In the genomic region with DNA sequence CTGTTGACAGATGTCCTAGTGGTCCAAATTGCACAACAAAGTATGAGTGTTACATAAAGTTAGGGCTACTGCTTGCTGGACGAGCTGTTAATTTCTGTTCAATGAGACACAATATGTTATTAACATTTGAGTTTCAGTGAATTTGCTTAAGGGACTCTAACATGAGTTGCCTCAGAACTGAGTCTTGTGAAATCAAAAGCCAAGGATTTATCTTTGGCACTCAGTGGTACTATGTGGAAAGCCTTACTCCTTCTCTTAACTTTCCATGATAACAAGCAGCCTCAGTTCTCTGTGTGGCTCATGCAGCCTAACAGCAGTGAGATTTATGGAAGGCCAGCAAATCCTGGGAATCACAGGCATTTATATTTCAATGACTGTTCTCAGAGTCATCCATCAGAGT, we compare ENCODE assay signal across 23 mouse cellular contexts.
"Had no signal": no experiment of that assay in that cellular context is flagged by ENCODE, and none has a peak within 500 bp of the region (broad histone marks: within the 10 kb centered on the region; RNA-seq: fewer than 3 reads in every experiment).

No protein-coding gene starts in this region.

- H3K27ac ChIP-seq: heart, adult 2 months; hindbrain, embryonic 10.5 days; hindbrain, embryonic 12.5 days; hindbrain, embryonic 14.5 days; intestine, embryonic 15.5 days; layer of hippocampus, adult 2 months; limb, embryonic 13.5 days; limb, embryonic 15.5 days; liver, embryonic 12.5 days had no signal

- ATAC-seq: hindbrain, embryonic 16.5 days; inflammation-experienced regulatory T-cells, adult 6 months; intestine, embryonic 15.5 days; intestine, postnatal 0 days; liver, embryonic 12.5 days had no signal

- DNase-seq: gastrocnemius, postnatal 14 days; gastrocnemius, postnatal 36 days; heart, adult 2 months; heart, postnatal 10 days; heart, postnatal 4 days; kidney, adult 18-20 months; kidney, adult 8-10 months; kidney, postnatal 10 days; kidney, postnatal 25 days; kidney, postnatal 4 days; left cerebral cortex, postnatal 4 days had no signal

- H3K9ac ChIP-seq: heart, embryonic 12.5 days; hindbrain, embryonic 12.5 days; hindbrain, embryonic 14.5 days; intestine, embryonic 15.5 days; limb, embryonic 13.5 days; limb, embryonic 15.5 days; liver, embryonic 12.5 days had no signal

- H3K27me3 ChIP-seq: heart, embryonic 12.5 days; hindbrain, embryonic 12.5 days; intestine, embryonic 15.5 days; limb, embryonic 13.5 days; limb, embryonic 15.5 days; liver, embryonic 12.5 days had no signal

- H3K9me3 ChIP-seq: heart, embryonic 12.5 days; hindbrain, embryonic 10.5 days; hindbrain, embryonic 12.5 days; intestine, embryonic 15.5 days; limb, embryonic 13.5 days; limb, embryonic 15.5 days; liver, embryonic 12.5 days had no signal

- H3K4me3 ChIP-seq: heart, adult 2 months; heart, embryonic 12.5 days; hindbrain, embryonic 10.5 days; hindbrain, embryonic 12.5 days; intestine, embryonic 15.5 days; layer of hippocampus, adult 2 months; limb, embryonic 13.5 days; limb, embryonic 15.5 days; liver, embryonic 12.5 days had no signal

- H3K4me2 ChIP-seq: heart, embryonic 12.5 days; hindbrain, embryonic 12.5 days; hindbrain, embryonic 14.5 days; intestine, embryonic 15.5 days; limb, embryonic 13.5 days; limb, embryonic 15.5 days; liver, embryonic 12.5 days had no signal

- H3K4me1 ChIP-seq: heart, embryonic 12.5 days; hindbrain, embryonic 10.5 days; hindbrain, embryonic 12.5 days; intestine, embryonic 15.5 days; limb, embryonic 13.5 days; limb, embryonic 15.5 days; liver, embryonic 12.5 days had no signal

- H3K36me3 ChIP-seq: heart, embryonic 12.5 days; hindbrain, embryonic 10.5 days; hindbrain, embryonic 12.5 days; intestine, embryonic 15.5 days; limb, embryonic 13.5 days; limb, embryonic 15.5 days; liver, embryonic 12.5 days had no signal
